Mouse (Mus musculus) hindbrain, embryonic 13.5 days (tissue): ENCODE measurements around the gene Apcs. TPM values are rescaled to one million over a fixed set of nuclear protein-coding genes. Genes with fewer than 3 reads are reported as not detected.

ENCODE experiments used
- ATAC-seq: fragments of 200-750 bp; cut with Nextera tagmentation; 2 replicates; pipeline ENCODE4 v1.8.0; 2017; ENCODE audit warnings: moderate TSS enrichment; ENCODE audit not compliant: low FRiP score
- H3K27ac ChIP-seq: fragments of 300-500 bp; sonication (generic); 2 replicates; pipeline ENCODE4 v1.5.1; 2015; ENCODE audit warnings: inconsistent platforms, mild to moderate bottlenecking, moderate library complexity
- H3K27me3 ChIP-seq: fragments of 300-500 bp; sonication (generic); 2 replicates; pipeline ENCODE4 v1.6.1; 2015; ENCODE audit warnings: mild to moderate bottlenecking, inconsistent platforms
- H3K36me3 ChIP-seq: fragments of 300-500 bp; sonication (generic); 2 replicates; pipeline ENCODE4 v1.6.1; 2015; ENCODE audit warnings: mild to moderate bottlenecking, inconsistent platforms
- H3K4me1 ChIP-seq: fragments of 300-500 bp; sonication (generic); replicated peaks from 2 replicates; pipeline ENCODE4 v1.6.1; 2015; ENCODE audit warnings: inconsistent platforms
- H3K4me2 ChIP-seq: fragments of 300-500 bp; sonication (generic); 2 replicates; pipeline ENCODE4 v1.6.1; 2015; ENCODE audit warnings: inconsistent platforms, mild to moderate bottlenecking, moderate library complexity
- H3K4me3 ChIP-seq: fragments of 300-500 bp; sonication (generic); 2 replicates; pipeline ENCODE4 v1.5.1; 2015; ENCODE audit warnings: mild to moderate bottlenecking, inconsistent platforms
- H3K9ac ChIP-seq: fragments of 300-500 bp; sonication (generic); 2 replicates; pipeline ENCODE4 v1.6.1; 2015; ENCODE audit warnings: mild to moderate bottlenecking, inconsistent platforms
- H3K9me3 ChIP-seq: fragments of 300-500 bp; sonication (generic); 2 replicates; pipeline ENCODE4 v1.6.1; 2016; ENCODE audit warnings: inconsistent platforms
- WGBS: fragments of 180-500 bp; shearing (Covaris S2); methylation state at CpG from one replicate; pipeline ENCODE4 v1.1.7; 2015; 5-methylcytosine and 5-hydroxymethylcytosine counted together
- polyA plus RNA-seq: library from polyadenylated mRNA; unstranded; fragments of >200 nt; fragmentation: Nextera tagmentation; extraction: Ambion mirVana; gene quantifications from 2 replicates; pipeline ENCODE4 v1.2.1, GENCODE M21; 2015

Apcs gene
- not detected in 2 replicates for polyA plus RNA-seq

DNA sequence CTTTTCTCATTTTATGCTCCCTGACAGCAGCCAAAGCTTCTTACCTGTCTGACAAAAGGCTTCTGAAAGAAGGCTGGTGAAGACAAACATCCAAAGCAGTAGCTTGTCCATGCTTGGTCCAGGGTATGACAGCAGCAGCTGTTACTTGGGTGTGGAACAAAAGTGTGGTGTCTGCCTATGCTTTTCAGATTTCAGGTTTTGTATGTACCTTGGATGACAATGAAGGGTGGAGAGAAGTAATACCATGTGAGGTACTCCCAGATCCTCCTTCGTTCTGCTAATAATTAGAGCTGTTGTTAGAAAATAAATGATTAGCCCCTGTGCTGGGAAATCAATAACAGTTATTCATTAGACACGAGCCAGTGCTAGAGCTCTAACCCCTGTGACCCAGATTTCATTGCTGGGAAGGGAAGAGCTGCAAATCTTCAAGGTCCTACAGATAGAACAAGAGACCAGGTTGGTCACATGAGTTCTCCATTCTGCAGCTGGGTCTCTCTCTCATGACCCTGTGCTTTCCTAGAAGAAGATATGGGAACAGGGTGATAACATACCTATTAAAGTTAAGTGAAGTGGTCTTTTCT is at the start of gene Apcs:
Gene Apcs (minus strand): TSS at position 265 of the 581 bp plus-strand sequence.
- WGBS: 59% methylated on average over 2 of the region's 2 CpGs
- H3K4me2 ChIP-seq: no peak within 1 kb of the TSS
- no peak within 1 kb of the TSS for H3K27ac ChIP-seq
- H3K4me3 ChIP-seq: no peak within 1 kb of the TSS
- H3K4me1 ChIP-seq: no peaks in the 10 kb centered on the region
- no peaks in the 10 kb centered on the region for H3K9me3 ChIP-seq
- H3K9ac ChIP-seq: no peak within 1 kb of the TSS
- no peaks in the 10 kb centered on the region for H3K36me3 ChIP-seq
- no peaks in the 10 kb centered on the region for H3K27me3 ChIP-seq
- ATAC-seq: no peak

DNA sequence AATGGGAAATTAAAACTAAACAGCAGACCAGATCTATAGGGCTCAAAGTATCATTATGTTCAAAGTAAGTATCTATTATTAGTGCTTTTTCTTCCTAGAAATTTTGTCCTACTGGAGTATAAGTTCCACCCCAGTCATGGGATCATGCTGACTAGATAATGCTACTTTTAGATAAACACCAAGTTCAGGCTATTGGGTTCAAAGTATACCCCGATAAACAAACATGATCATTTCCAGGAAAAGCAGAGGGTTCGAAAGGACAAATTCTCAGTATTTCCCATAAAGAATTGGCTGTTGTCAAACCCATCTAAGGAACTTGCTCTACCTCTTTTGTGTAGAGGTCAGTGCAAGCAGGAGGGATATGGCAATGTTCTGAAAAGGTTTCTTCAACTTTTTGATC is 37.4 kb upstream of the Apcs start:
- Histone ChIP-seq H3K27me3 (no peaks in the 10 kb centered on the region), H3K4me1 (no peaks in the 10 kb centered on the region), H3K4me3 (no peak overlapping the region), H3K9ac (no peak overlapping the region), H3K4me2 (no peak overlapping the region), H3K27ac (no peak overlapping the region), H3K9me3 (no peaks in the 10 kb centered on the region), H3K36me3 (no peaks in the 10 kb centered on the region)
- ATAC-seq: no peak
- 87% methylated on average over 2 of the region's 2 CpGs for WGBS

DNA sequence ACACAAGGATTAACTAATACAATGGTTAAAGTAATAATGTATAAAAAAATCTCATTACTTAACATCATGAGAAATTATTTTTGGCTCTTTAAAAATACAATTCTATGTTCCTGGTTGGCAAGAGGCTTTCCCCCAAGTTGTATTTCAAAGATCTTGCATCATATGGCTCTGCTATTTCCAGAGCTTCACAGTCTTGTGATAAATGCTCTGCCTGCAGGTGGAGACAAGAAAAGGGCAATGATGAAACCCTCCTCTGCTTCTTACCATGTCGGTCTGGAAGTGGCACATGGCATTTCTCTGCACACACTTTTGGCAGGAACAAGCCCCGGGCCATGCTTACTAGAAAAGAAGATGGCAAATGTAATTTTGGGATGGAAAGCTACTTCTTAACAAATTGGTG is 23.6 kb upstream of the Apcs start:
- WGBS: 94% methylated on average over 2 of the region's 2 CpGs
- ATAC-seq: no peak
- H3K9me3 ChIP-seq: no peaks in the 10 kb centered on the region

DNA sequence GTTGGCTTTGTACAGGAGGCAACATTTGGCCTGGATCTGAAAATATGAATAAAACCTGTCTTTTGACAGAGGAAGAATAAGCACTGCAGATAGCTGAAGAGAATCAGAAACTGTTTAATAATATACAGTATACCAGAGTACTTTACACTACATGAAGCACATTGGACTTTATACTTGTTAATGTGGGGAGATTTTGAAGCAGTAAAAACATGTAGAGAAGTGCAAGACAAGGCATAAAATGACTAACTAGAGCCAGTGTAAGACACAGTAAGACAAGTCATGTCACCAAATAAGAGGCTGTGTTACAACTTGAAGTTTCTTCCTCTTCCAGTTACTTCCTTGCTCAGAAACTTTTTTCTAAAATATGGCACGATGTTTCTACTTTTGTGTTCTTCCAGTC is 22.3 kb upstream of the Apcs start:
- Histone ChIP-seq H3K9ac (no peak overlapping the region), H3K27me3 (no peaks in the 10 kb centered on the region), H3K4me3 (no peak overlapping the region), H3K4me2 (no peak overlapping the region), H3K9me3 (no peaks in the 10 kb centered on the region), H3K36me3 (no peaks in the 10 kb centered on the region), H3K27ac (no peak overlapping the region), H3K4me1 (no peaks in the 10 kb centered on the region)
- no peak for ATAC-seq
- 89% methylated on average over 1 of the region's 1 CpGs for WGBS

More for the DNA sequence above, 23.6 kb upstream of the Apcs start:
- Histone ChIP-seq H3K9ac (no peak overlapping the region), H3K4me2 (no peak overlapping the region), H3K36me3 (no peaks in the 10 kb centered on the region), H3K4me3 (no peak overlapping the region), H3K27me3 (no peaks in the 10 kb centered on the region), H3K4me1 (no peaks in the 10 kb centered on the region), H3K27ac (no peak overlapping the region)

DNA sequence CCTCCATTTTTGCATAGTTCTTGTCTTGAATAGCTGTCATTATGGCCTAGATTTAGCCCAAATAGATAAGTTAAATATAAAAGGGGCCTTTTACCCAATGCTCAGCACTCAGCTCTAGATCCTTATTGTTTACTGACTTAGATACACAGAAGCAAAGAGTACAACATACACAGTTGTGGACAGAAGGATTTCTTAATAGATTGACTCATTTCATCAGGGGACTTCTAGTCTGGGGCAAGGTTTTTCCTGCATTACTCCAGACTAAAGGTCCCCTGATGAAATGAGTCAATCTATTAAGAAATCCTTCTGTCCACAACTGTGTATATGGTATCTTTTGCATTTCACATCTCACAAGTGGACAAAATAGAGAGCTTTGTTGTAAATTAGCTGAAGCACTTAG is 8.5 kb upstream of the Apcs start:
- H3K9ac ChIP-seq: no peak overlapping the region
- no peak for ATAC-seq
- no peak overlapping the region for H3K27ac ChIP-seq
- no peaks in the 10 kb centered on the region for H3K27me3 ChIP-seq
- H3K4me2 ChIP-seq: no peak overlapping the region
- no peaks in the 10 kb centered on the region for H3K4me1 ChIP-seq
- H3K9me3 ChIP-seq: no peaks in the 10 kb centered on the region
- H3K4me3 ChIP-seq: no peak overlapping the region
- H3K36me3 ChIP-seq: no peaks in the 10 kb centered on the region

DNA sequence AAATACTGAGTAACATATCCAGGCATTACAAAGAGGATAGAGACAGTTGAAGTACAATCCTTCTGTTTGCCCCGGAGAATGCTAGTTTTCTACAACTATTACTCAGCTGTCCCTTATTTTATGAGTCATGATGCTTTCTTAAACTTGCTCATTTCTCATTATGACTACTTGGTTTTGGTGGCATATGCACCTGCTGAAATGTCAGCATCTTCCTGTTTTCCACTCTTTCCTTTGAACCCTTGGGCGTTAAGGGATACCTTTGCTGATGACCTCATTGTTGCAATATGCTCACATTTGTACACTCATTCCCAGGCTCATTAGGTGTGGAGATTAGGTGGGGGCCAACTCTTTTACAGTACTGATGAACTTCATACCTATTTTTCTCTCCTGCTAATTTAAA is 594 bp upstream of the Apcs start:
- no peak for ATAC-seq
- no peaks in the 10 kb centered on the region for H3K27me3 ChIP-seq
- no peaks in the 10 kb centered on the region for H3K4me1 ChIP-seq
- H3K4me3 ChIP-seq: no peak overlapping the region
- H3K4me2 ChIP-seq: no peak overlapping the region
- H3K9ac ChIP-seq: no peak overlapping the region
- no peak overlapping the region for H3K27ac ChIP-seq
- WGBS: 97% methylated on average over 2 of the region's 2 CpGs
- H3K36me3 ChIP-seq: no peaks in the 10 kb centered on the region
- no peaks in the 10 kb centered on the region for H3K9me3 ChIP-seq

DNA sequence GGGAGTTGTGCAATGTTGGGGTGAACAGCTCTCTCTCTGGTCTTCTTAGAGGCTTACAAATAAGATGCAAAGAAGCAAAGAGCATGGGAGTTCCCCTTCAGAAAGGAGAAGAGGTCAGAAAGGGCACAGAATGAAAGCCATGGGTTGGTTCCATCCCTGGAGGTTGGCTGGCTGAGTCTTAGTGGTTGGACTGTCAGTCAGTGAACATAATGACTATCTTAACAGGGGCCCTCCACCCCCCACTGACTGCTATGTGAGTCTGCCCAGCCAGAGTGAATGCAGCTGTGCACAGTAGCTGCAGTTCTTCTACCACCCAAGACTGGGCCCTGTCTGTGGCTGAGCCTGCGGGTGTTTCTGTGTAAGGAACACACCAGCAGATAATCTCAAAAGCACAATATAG is 18.2 kb downstream of the Apcs start:
- Histone ChIP-seq H3K27me3 (no peaks in the 10 kb centered on the region), H3K4me2 (no peak overlapping the region), H3K9ac (no peak overlapping the region), H3K36me3 (no peaks in the 10 kb centered on the region), H3K4me3 (no peak overlapping the region), H3K27ac (no peak overlapping the region), H3K9me3 (no peaks in the 10 kb centered on the region), H3K4me1 (no peaks in the 10 kb centered on the region)
- 59% methylated on average over 1 of the region's 1 CpGs for WGBS
- ATAC-seq: no peak

DNA sequence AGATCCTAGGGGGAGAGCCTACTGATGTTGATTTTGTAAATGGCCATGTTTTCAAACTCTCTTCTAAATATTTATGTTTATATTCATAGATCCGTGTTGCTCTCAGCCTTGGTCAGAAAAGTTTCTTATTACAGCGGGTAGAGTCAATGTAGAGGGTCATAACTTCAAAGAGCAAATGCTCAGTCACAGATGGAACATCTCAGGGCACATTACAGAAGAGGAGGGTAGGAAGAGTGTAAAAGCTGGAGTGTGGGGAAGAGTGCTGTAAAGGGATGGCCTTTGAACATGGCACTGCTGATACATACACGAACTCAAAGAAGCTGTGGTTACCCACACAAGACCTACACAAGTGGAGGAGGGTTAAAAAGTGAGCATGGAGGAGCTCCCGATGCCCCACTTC is 19.6 kb downstream of the Apcs start:
- Histone ChIP-seq H3K27me3 (no peaks in the 10 kb centered on the region), H3K27ac (no peak overlapping the region), H3K4me1 (no peaks in the 10 kb centered on the region), H3K9ac (no peak overlapping the region), H3K4me2 (no peak overlapping the region), H3K36me3 (no peaks in the 10 kb centered on the region), H3K9me3 (no peaks in the 10 kb centered on the region), H3K4me3 (no peak overlapping the region)
- 88% methylated on average over 4 of the region's 4 CpGs for WGBS
- ATAC-seq: no peak

DNA sequence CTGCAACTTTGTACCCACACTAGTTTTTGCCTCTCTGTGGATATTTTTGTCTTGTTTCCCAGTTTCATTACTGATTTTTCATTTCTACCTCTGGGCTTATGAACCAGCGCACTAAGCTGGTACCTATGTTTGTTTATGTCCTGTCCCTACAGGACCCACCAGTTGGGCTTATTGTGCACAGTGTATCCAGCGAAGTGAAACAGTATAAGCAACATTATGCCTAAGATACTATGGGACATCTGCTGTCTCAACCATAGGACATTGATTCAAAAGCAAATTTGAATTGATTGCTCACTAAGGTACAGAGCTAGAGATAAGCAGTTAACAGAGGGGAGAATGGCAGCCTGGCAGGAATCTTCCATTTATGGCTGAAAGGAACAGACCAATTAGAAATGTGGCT is 46.7 kb downstream of the Apcs start:
- Histone ChIP-seq H3K27me3 (no peaks in the 10 kb centered on the region), H3K36me3 (no peaks in the 10 kb centered on the region), H3K4me2 (no peak overlapping the region), H3K27ac (no peak overlapping the region), H3K4me3 (no peak overlapping the region), H3K9ac (no peak overlapping the region), H3K4me1 (peaks cover 3% of the 10 kb centered on the region; the same call in 1 of the 2 replicates), H3K9me3 (no peaks in the 10 kb centered on the region)
- WGBS: 91% methylated on average over 2 of the region's 2 CpGs
- no peak for ATAC-seq

DNA sequence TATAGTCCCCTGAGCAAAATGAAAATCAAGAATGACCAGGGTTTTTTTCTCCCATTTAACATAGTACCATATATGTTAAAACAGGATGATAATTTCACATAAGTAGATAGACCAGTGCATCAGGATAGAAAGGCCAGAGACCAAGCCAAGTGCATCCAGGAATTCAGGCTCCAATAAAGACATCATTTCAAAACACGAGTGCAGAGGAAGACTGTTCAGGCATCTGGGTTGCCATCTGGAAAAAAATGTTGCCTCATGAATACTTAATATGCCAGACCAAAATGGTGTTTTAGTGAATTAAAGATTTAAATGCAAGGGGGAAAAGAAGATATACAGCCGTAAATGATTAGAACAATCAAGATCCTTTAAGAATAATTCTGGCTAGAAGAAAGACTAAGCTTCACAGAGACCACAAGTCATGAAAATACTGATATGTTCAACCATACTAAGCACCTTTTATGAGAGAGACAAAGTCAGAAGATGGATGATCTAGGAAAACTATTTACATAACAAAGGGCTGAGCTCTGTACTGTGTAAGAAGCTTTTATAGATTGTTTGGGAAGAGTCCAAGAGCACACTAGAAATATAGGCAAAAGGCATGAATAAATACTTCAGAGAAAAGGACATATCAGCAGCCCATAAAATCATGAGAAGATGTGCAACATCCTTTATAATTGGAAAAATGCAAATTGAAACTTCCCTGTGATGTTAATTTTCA is 47.6 kb downstream of the Apcs start:
- H3K27me3 ChIP-seq: no peaks in the 10 kb centered on the region
- no peak overlapping the region for H3K27ac ChIP-seq
- no peak overlapping the region for H3K4me3 ChIP-seq
- peaks cover 3% of the 10 kb centered on the region; the same call in 1 of the 2 replicates for H3K4me1 ChIP-seq
- no peak for ATAC-seq
- no peaks in the 10 kb centered on the region for H3K9me3 ChIP-seq
- H3K9ac ChIP-seq: no peak overlapping the region
- H3K36me3 ChIP-seq: no peaks in the 10 kb centered on the region
- no peak overlapping the region for H3K4me2 ChIP-seq
- 32% methylated on average over 2 of the region's 2 CpGs for WGBS

Other genes with a start within 250 kb of the Apcs start
- 0.09 and 0.18 TPM in 2 replicates for gene Crp, start 197.0 kb downstream of the Apcs start, polyA plus RNA-seq
- not detected in 2 replicates for gene Olfr16, start 55.4 kb upstream of the Apcs start, polyA plus RNA-seq
- gene Olfr1408, start 242.3 kb upstream of the Apcs start, polyA plus RNA-seq: not detected in 2 replicates